Mouse (Mus musculus) brain, adult 2 months (tissue): ENCODE data around the gene Ranbp10.
A peak's percentile ranks its signal among the peaks of the same experiment; 100 is the strongest.
"Not testable (repeated sequence)": the region's sequence is repeated elsewhere in the genome, so short reads cannot be mapped to it uniquely, and the experiment has no call there.

Experiments used
- DNase-seq: peaks from one replicate; pipeline ENCODE4 v3.0.0; 2011; ENCODE audit warnings: low read depth, low spot score

The Ranbp10 gene

DNA sequence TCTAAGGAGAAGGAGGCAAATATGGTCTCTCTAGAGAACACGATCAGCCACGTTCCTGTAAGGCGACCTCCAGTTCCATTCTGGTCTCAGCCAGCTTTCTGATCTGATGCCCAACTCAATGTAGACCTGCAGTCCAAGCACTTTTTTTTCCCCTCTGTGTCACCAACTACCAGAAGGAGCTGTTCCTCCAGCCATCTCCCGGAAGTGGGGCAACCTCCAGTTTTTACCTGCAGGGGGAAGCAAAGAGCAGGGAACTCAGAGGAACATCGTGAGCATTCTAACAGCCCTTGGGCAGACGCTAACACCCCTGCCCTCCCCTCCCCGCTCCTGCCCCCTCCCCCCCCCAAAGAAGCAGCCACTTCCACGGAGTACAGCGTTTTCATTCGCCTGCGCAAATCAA, 8.2 kb upstream of the Ranbp10 start:
- DNase-seq: peak; percentile 66

DNA sequence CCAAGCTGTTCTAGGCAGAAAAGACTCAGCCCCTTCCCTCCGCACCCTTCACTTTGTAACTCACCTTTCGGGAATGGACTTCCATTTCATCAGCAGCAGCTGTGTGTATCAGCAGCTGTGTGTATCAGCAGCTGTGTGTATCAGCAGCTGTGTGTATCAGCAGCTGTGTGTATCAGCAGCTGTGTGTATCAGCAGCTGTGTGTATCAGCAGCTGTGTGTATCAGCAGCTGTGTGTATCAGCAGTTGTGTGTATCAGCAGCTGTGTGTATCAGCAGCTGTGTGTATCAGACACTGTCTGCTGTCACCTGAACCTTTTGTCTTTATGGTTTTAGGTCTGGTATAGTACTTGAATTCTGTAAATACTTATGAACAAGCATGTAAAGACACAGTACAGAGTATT, 6.6 kb upstream of the Ranbp10 start:
- not testable (repeated sequence) for DNase-seq

DNA sequence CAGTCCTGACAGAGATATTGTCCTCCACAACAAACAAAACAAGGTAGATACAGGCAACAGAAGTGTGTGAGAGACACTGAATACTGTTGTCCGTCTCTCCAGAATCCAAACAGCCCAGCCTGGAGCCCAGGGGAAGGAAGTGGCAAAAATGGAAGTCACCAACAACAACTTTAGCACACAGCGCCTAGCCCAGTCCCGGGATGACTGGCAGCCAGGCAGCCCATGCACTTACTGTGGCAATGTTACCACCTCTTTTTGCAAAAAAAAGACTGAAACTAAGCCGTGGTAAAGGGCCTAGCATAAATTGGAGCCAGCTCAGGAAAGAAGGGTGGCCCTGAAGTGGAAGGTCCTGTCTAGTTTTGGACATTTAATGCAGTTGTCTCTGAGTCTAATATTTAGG, 771 bp downstream of the Ranbp10 start:
- DNase-seq: no peak

DNA sequence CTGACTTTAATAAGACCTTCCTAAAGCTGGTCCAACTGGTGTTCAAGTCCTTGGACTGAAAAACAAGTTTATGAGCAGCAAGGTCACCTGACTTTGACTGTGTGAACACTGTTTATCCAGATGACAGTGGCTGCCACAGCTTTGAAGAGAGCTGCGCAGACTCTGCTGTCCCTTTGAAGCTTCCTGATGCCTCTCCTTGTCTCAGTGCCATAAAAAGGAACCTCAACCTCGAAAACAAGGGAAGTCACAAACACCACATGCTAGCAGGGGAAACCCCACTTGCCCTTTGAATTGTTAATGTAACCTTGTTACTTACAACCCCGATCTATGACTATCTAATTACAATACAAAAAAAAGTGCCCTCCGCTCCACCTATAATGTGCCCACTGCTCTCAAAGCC, 1.6 kb downstream of the Ranbp10 start:
- DNase-seq: no peak

DNA sequence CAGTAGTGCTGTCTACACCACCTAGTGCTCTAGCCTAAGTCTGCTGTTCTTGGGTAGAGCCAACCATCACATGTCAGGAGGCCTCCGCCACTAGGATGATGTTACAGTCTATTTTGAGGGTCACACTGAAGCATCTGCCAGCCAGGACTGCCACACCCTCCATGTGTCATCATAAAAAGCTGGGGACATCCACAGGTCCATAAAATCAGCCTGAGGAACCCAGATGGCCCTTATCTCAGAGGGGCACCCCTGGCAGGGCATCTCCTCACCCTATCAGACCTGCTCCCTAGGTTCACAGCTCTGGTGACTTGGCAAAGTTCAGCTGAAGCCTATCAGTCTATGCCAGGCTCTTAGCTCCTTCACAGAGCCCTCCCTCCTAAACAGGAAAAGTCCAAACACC, 6.2 kb downstream of the Ranbp10 start:
- DNase-seq: no peak

DNA sequence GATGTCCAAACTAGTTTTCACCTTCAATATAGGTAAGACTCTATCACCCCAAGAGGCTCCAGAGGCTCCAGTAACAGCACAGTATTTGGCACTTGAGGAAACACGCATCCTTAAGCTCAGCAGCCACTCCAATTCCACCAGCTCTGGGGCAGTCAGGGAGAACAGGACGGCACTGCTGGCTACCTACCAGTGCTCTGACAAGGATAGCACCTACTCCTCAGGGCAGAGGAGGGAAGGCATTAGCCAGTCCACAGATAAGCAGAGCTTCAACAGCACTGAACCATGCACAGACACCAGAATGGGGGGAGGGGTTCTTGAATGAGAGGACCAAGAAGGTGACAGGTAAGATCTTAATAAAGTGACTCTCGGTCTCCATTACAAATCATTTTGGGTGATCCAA, 7.5 kb downstream of the Ranbp10 start:
- no peak for DNase-seq

DNA sequence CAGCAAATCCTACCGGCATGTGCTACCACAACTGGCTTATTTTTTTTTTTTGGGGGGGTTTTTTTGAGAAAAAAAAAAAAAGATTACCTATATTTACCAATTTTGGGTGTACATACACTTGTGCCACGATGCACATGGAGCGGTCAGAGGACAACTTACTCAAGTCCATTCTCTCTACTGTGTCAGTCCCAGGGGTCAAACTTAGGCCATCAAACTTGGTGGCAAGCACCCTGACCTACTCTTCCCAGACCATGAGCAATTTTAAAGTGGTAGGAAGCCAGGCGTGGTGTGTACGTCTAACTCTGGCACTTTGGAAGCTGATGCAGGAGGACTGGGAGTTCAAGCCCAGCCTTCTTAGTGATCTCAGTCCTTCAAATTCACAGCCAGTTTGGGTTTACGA, 13.9 kb downstream of the Ranbp10 start:
- no peak for DNase-seq

DNA sequence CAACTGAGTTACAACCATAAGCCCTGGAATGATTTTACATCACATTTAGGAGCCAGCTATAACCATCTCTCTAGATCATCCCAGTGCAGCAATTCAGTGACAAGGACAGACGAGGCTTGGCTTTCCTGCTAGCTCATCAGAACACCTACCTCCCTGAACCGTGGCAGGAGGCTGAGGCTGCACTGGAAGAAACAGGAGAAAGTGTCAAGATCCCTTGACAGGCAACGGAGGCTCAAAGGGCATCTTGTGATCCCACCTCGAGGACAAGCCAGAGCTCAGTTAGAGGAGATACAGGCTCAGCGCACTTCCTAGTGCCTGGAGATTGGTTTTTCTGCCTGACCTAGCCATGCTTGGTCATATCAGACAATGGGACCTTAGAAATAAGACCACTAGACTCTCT, 14.6 kb downstream of the Ranbp10 start:
- DNase-seq: no peak

DNA sequence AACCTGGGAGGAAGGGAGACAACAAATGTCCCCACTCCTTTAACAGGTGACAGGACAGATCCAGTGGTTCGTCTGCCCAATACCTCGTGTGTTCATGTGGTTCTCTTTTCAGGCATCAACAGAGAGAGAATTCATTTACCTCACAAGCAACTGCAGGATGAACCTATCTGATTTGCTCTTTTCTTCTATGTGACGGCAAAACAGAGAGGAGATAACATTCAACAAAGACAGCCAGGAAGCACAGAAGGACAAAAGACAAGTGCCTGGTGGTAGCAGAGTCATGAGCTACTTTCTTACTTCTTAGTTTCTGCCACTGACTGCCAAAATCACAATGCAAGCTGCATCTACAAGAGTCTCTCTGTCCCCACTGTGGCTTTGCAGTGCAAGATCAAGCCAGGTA, 15.6 kb downstream of the Ranbp10 start:
- no peak for DNase-seq

DNA sequence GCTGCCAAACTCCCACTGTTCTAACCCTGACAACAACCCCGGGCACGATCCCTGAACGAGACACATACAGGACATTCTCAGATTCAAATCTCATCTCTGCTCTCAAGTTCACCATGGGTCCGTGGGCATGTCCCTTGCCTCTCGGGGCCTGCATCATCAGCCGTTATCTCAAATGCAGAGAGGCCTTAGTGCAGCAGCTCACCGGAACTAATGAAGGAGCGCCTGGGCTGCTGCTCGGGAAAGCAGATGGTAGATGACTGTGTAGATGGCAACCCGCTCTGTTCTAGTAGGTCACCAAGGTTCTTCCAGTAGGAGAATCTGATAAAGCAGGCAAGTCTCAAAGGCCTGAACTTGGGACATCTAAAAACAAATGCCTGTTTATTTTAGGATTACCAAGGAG, 16.1 kb downstream of the Ranbp10 start:
- DNase-seq: peak; percentile 76

DNA sequence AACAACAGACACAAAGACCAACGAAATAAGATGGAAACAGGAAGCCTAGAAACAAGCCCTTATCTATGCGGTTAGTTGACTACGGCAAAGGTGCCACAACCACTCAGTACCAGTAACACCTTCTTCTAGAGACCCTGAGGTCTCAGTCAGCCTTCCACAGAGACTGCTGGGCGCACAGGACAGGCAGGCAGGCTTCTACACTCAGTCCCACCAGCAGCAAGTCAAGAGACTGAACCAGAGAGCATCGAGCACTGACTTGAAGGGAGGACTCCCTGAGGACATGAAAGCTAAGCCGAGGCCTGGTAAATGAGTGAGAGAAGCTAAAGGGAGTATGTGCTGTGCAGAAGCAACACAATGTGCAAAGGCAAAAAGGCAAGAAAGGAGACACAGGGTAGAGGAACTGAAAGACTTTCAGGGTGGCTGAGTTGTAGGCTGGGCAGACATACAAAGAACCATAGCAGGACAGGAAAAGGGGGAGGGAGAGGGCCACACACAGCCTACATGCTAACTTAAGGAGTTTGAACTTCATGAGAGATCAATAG, 16.8 kb downstream of the Ranbp10 start:
- no peak for DNase-seq

DNA sequence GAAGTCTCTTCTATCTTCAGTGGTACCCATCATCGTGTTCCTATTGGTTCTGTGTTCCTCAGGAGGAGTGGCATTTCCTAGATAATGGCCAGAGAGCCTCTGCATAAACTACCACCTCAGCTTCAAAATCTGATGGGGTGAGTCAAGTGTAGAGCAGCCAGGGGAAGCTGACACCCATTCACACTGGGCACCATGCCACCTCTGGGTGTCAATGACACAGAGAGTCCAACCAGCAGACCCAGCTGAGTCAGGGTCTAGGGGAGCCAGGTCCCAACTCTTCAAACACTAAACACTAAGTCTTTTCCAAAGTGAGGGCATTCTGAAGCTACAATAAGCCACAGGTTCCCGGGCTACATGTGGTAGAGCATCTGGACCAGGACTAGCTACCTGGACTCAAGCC, 18.7 kb downstream of the Ranbp10 start:
- peak; percentile 16 for DNase-seq

DNA sequence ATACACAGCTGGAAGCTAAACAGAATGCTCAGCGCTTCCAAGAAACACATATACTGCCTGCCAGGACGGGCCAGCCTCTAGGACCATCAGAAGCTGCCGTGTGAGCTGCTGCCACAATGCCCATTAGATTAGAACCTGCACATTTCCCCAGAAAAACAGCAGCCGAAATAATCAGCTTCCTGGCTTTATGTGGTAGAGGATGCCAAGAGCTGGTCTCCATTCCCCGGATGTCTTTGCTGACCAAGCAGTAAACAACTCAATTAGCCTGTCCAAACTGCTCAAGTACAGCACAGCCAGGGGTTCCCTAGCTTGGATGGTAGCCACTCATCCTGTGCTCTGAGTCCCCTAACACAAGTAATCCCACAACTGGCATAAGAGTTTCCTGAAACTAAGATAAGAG, 19.4 kb downstream of the Ranbp10 start:
- DNase-seq: peak; percentile 24

DNA sequence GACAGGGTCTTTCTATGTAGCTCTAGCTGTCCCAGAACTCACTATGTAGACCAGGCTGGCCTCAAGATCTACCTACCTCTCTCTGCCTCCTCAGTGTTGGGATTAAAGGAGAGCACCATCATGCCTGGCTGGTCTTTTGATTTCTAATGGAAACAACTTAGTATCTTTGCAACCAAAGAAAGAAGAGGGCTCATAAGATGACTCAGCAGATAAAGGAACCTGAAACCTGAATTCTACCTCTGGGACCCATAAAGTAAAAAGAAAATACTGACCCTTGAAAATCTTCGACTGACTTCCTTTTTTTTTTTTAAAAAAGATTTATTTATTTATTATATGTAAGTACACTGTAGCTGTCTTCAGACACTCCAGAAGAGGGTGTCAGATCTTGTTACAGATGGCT, 21.2 kb downstream of the Ranbp10 start:
- DNase-seq: no peak

DNA sequence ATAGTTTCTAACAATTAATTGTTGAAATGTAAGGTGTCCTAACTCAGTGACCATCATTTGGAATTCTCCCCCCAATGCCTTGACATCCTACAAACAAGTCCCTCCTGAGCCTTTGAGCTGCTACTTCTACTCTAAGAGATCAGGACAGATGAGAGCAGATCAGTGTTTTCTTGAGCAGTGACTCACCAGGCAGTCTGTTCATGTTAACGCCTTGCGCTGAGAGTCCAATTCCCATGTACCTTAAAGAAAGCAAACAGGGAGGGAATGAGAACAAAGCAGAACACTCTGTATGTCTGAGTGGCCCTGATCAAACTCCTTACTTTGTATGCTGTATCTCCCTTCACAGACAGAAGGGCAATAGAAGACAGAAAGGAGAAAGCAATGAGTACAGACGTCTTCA, 21.8 kb downstream of the Ranbp10 start:
- peak; percentile 56 for DNase-seq

DNA sequence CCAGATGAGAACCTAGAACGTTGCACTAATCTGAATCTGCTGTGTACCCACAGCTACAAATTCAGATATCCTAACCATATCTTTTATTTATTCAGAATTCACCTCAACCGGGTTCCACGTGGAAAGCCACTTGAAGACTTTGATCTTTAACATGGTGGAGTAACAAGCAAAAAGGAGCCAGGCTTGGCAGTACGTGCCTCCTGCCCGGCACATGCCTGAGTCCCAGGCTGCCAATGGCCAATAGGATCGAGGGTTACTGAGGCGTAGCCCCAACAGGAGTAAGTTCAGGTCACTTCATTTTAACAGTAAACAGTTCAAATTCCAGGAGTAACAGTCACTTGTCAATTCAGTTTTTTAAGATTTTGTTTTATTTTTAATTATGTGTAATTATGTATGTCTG, 22.4 kb downstream of the Ranbp10 start:
- DNase-seq: no peak

DNA sequence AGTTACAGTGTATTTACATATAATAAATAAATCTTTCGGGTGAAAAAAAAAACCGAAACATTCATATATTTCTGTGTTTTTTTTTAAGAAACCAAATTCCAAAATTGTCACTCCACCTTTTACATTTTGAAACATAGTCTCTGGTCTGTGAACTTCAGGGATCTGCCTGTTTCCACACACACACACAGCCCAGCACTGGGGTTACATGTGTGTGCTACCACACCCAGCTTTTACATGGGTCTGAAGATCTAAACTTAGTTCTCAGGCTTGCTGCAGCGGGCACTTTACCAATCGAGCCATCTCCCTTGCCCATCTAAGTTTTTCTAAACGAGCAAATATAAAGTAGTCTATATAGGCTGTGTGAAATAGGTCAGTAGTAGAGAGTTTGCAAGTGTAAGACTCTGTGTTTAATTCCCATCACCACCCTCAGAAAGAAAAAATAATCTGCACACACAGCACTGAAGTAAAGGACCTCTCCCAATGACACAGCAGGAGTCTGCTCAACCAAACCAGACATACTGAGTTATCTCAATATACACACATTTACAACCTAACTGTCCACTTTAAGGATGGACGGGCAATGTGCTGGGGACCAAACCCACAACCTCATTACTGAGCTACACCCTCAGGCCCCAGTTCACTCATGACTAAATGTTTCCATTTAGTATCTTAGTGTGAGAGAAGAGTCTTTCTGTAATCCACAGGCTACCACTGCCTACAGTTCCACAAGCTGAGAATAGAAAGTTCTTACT, 25.8 kb downstream of the Ranbp10 start:
- no peak for DNase-seq

DNA sequence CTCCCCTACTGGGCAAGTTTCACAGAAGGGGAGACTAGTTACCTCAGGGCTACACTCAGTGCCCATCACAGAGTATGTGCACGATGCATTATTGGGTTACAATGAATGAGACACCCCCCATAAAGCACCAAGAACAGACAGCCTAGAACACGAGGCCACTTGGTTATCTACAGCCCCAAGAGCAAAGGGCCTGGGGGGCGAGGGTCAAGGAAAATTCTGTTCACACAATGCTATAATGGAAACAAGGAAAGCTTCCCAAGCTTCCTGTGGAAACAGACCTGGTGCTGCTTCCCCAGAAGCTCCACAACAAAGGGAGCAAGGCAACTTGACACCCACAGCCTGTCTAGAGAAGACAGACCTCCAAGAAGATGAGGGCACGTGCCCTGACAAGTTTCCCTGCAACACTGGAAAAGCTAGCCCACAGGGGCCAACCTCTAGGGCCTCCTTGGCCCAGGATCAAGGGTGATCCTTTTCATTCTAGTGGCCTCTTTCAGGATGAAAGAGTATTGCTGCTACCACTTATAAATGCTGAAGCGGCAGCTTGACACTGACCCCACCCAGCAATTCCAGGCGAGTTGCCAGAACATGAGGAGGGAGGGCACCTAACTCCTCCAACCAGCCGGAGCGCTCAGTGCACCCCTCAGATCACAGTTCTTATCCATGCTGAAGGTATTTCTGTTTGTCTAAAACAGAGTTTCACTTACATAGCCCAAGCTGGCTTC, 27.9 kb downstream of the Ranbp10 start:
- DNase-seq: peak; percentile 79

DNA sequence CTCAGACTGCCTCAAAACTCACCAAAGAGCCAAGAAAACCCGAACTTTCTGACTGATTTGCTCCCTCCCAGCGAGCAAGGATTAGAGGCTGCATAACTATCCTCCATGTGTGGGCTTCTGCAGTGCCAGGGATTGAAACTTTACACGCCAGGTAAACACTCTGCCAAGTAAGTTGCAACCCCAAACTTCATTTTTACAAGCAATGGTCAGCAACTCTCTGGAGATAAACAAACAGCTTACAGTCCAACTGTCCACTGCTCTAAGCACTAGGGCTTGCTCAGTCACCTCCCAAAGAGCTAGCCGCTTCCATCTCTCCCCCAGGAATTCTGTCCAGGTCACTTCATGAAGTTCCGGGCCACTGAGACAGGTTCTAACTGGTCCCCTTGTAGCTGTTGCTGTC, 28.7 kb downstream of the Ranbp10 start:
- DNase-seq: no peak

DNA sequence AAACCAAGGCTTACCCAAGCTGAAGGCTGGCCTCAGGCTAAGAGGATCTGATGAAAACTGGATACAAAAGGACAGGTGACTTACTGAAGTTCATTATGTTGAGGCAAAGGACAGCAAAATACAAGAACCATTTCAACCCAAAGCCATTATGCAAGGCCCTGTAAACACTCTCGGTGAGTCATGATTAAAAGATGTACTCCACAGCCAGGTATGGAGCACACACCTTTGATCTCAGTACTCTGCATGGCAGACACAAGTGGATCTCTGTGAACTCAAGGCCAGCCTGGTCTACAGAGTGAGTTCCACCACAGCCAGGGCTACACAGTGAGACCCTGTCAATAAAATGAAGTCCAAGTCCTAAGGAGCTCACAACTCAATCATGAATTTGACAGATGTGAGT, 31.4 kb downstream of the Ranbp10 start:
- DNase-seq: no peak

DNA sequence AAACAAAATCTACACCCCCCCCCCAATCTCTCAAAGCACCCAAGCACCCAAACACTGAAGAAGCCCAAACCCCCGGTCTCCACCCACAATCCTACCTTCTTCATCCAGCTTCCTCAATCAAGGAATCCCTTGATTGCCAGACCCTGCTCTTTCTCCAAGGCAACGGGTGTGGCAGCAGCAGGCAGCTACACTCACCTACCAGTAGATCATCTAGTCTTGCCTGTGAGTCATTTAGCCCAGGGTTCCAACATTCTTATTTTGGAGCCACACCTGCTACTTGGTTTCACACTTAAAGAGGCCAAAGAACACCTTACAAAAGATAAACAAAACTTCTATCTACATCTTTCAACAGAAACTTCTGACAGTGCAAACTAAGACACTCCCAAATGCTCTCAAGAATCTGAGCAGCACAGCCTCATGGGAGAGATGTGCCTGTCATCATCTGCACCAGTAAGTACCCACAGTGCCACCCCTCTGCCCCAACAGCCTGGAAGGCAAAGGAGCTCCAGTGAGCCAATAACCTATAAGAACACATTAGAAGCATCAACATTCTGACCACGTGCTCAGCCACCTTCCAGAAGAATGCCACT, 33.0 kb downstream of the Ranbp10 start:
- no peak for DNase-seq

DNA sequence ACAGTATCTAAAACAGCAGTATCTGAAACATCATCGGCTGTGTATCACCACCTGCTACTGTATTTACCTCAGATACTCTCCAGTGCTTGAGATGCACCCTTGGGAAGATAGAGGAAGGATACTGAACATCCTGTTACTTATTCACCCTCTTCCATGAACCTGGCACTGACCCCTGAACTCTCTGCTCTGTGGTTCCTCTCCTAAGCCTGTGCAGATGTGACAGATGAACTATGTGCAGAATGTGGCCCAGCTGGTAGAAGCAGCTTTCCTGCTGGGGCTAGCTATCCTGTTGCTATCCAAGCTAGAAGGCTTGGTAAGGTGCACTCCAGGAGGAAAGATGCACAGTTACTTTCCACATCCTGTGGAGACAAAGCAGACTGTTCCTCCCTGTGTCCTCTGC, 33.8 kb downstream of the Ranbp10 start:
- DNase-seq: no peak

DNA sequence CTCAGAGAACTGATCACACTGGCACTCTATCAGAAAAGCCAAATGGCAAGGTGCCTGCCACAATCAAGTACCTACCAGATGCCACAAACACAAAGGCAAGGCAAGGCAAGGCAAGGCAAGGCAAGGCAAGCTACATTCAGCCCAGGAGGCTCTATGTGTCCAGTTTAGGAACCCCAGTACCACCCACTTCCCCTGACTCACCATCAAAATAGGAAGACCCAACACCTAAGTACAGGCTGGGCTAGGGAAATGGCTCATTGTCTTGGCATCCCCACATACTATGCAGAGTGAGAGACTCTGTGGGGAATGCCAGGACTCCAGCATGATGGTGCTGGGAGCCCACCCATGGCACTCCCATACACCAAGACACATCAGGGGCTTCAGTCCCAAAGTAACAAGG, 37.5 kb downstream of the Ranbp10 start:
- no peak for DNase-seq
